Mouse (Mus musculus) bone marrow, adult 2 months (tissue): Measurements from ENCODE around the gene Jmjd1c.

Experiments
- CTCF ChIP-seq: fragments of 200-500 bp; IDR thresholded peaks from 2 replicates; pipeline ENCODE4 v1.5.1; 2011; ENCODE audit warnings: low read length, control low read depth; ENCODE audit not compliant: control insufficient read depth, insufficient read depth
- POLR2A ChIP-seq: fragments of 200-500 bp; IDR thresholded peaks from 2 replicates; pipeline ENCODE4 v1.6.1; 2011; ENCODE audit warnings: low read depth, mild to moderate bottlenecking, control low read depth, low read length, borderline replicate concordance; ENCODE audit not compliant: control insufficient read depth

GRCm38 (mm10) chr10:67216872-67217271, 120.9 kb downstream of the Jmjd1c start:
- TF ChIP-seq POLR2A (no peak), CTCF (no peak)
